Mouse (Mus musculus) retina, embryonic 14.5 days (tissue): ENCODE data around the gene Prcp.
"Not testable (repeated sequence)": the region's sequence is repeated elsewhere in the genome, so short reads cannot be mapped to it uniquely, and the experiment has no call there.

Experiments used
- DNase-seq: peaks from one replicate; pipeline ENCODE4 v3.0.0-alpha.2; 2015; ENCODE audit warnings: low spot score

Prcp gene

GRCm38 (mm10) chr7:92890618-92891230 is 16.5 kb downstream of the Prcp start:
- DNase-seq, result no peak

GRCm38 (mm10) chr7:92893478-92893877 is 19.2 kb downstream of the Prcp start:
- no peak for DNase-seq

GRCm38 (mm10) chr7:92896036-92896435 is 21.8 kb downstream of the Prcp start:
- DNase-seq, result no peak

- DNase-seq, result peak; percentile 64
Measured at GRCm38 (mm10) chr7:92897021-92897420, 22.8 kb downstream of the Prcp start.

GRCm38 (mm10) chr7:92903360-92904038 is 29.2 kb downstream of the Prcp start:
- DNase-seq, result peak; percentile 90

- peak; percentile 17 for DNase-seq
Measured at GRCm38 (mm10) chr7:92904285-92904684, 30.0 kb downstream of the Prcp start.

GRCm38 (mm10) chr7:92920172-92920856 is 46.0 kb downstream of the Prcp start:
- no peak for DNase-seq

GRCm38 (mm10) chr7:92920857-92921172 is 46.5 kb downstream of the Prcp start:
- DNase-seq, result no peak

- DNase-seq, result no peak
Measured at GRCm38 (mm10) chr7:92932792-92933191, 58.5 kb downstream of the Prcp start.

GRCm38 (mm10) chr7:92933308-92933948 is 59.2 kb downstream of the Prcp start:
- DNase-seq, result not testable (repeated sequence)

- DNase-seq, result no peak
Measured at GRCm38 (mm10) chr7:92936747-92937146, 62.5 kb downstream of the Prcp start.

- DNase-seq, result peak; percentile 61
Measured at GRCm38 (mm10) chr7:92937955-92938354, 63.7 kb downstream of the Prcp start.

- DNase-seq, result peak; percentile 67
Measured at GRCm38 (mm10) chr7:92939776-92940175, 65.5 kb downstream of the Prcp start.

- DNase-seq, result no peak
Measured at GRCm38 (mm10) chr7:92950775-92951174, 76.5 kb downstream of the Prcp start.

- no peak for DNase-seq
Measured at GRCm38 (mm10) chr7:92952210-92952609, 77.9 kb downstream of the Prcp start.

GRCm38 (mm10) chr7:92959758-92960157 is 85.5 kb downstream of the Prcp start:
- DNase-seq, result no peak

GRCm38 (mm10) chr7:92961876-92962275 is 87.6 kb downstream of the Prcp start:
- DNase-seq, result no peak

GRCm38 (mm10) chr7:92964754-92965501 is 90.7 kb downstream of the Prcp start:
- DNase-seq, result peak; percentile 90

GRCm38 (mm10) chr7:92967381-92968127 is 93.3 kb downstream of the Prcp start:
- DNase-seq, result peak; percentile 77

- DNase-seq, result no peak
Measured at GRCm38 (mm10) chr7:92977429-92977828, 103.2 kb downstream of the Prcp start.

GRCm38 (mm10) chr7:92978225-92978624 is 104.0 kb downstream of the Prcp start:
- DNase-seq, result no peak
